Mouse (Mus musculus) adrenal gland, adult (tissue): ENCODE measurements at regions not wholly inside any gene's neighbourhood (a gene's known extent, or its start where the extent isn't known, plus 50 kb on each side); places are given as distances from the start of the nearest gene placed in this dataset.
"Not testable (repeated sequence)": the region's sequence is repeated elsewhere in the genome, so short reads cannot be mapped to it uniquely, and the experiment has no call there.

Experiments
- DNase-seq, 2 experiments: peaks; one replicate each; pipeline ENCODE4 v3.0.0; 2022 to 2023; ENCODE audit warnings: low spot score in 1 of 2; ENCODE audit not compliant: inconsistent age in 2 of 2

GRCm38 (mm10) chr16:31551416-31552151 is 111.7 kb upstream of the Dlg1 start:
- no peak for DNase-seq

GRCm38 (mm10) chr16:31553361-31554146 is 109.7 kb upstream of the Dlg1 start:
- no peak for DNase-seq

- no peak for DNase-seq
Measured at GRCm38 (mm10) chr16:31560426-31560825, 102.8 kb upstream of the Dlg1 start.

GRCm38 (mm10) chr16:31564926-31565325 is 98.3 kb upstream of the Dlg1 start:
- no peak for DNase-seq

- DNase-seq, result no peak
Measured at GRCm38 (mm10) chr16:31568316-31568715, 94.9 kb upstream of the Dlg1 start.

GRCm38 (mm10) chr16:31569871-31570270 is 93.4 kb upstream of the Dlg1 start:
- no peak for DNase-seq

GRCm38 (mm10) chr16:31570311-31571139 is 92.7 kb upstream of the Dlg1 start:
- peak; percentile 82 to 95 for DNase-seq

- not testable (repeated sequence) for DNase-seq
Measured at GRCm38 (mm10) chr16:31573833-31574232, 89.4 kb upstream of the Dlg1 start.

- not testable (repeated sequence) for DNase-seq
Measured at GRCm38 (mm10) chr16:31575646-31576045, 87.6 kb upstream of the Dlg1 start.

- DNase-seq, result no peak
Measured at GRCm38 (mm10) chr16:31576422-31576821, 86.8 kb upstream of the Dlg1 start.

GRCm38 (mm10) chr16:31577347-31577746 is 85.9 kb upstream of the Dlg1 start:
- no peak for DNase-seq

GRCm38 (mm10) chr16:31579318-31579717 is 83.9 kb upstream of the Dlg1 start:
- no peak for DNase-seq

- no peak for DNase-seq
Measured at GRCm38 (mm10) chr16:31580779-31581178, 82.5 kb upstream of the Dlg1 start.

- no peak for DNase-seq
Measured at GRCm38 (mm10) chr16:31582885-31583284, 80.4 kb upstream of the Dlg1 start.

- DNase-seq, result peak in 1 of 2 experiments; percentile 71
Measured at GRCm38 (mm10) chr16:31583627-31584026, 79.6 kb upstream of the Dlg1 start.

GRCm38 (mm10) chr16:31584216-31584823 is 78.9 kb upstream of the Dlg1 start:
- DNase-seq, result no peak

GRCm38 (mm10) chr16:31587036-31587435 is 76.2 kb upstream of the Dlg1 start:
- DNase-seq, result no peak

GRCm38 (mm10) chr16:31589576-31589975 is 73.7 kb upstream of the Dlg1 start:
- DNase-seq, result no peak

GRCm38 (mm10) chr16:31591565-31591964 is 71.7 kb upstream of the Dlg1 start:
- no peak for DNase-seq

GRCm38 (mm10) chr16:31592014-31592871 is 71.0 kb upstream of the Dlg1 start:
- peak; percentile 64 to 83 for DNase-seq
